Mouse (Mus musculus): ENCODE measurements around the gene Psmd5. TPM values are rescaled to one million over a fixed set of nuclear protein-coding genes. Genes with fewer than 3 reads are reported as not detected.
A peak's percentile ranks its signal among the peaks of the same experiment; 100 is the strongest.

Gene Psmd5
- polyA plus RNA-seq (2015; fragmentation: Nextera tagmentation; extraction: Ambion mirVana) = 87.4 and 90.4 TPM in 2 replicates

- Histone ChIP-seq H3K27me3 (peaks cover 41% of the 10 kb centered on the region), H3K4me1 (replicated peaks) (peaks cover 16% of the 10 kb centered on the region), H3K36me3 (no peaks in the 10 kb centered on the region), H3K9me3 (no peaks in the 10 kb centered on the region), H3K4me2 (peak within 1 kb of the TSS; percentile 38), H3K27ac (replicated peaks) (no peak within 1 kb of the TSS), H3K4me3 (no peak within 1 kb of the TSS; the same call in 1 of the 2 replicates), H3K9ac (peak within 1 kb of the TSS; percentile 31)
- 13% methylated on average over 8 of the region's 8 CpGs for WGBS
- no peak for ATAC-seq (ENCODE audit: low read depth)
Measured at GRCm38 (mm10) chr2:34874816-34875345, at the start of gene Psmd5. Gene Psmd5 (minus strand): TSS chr2:34874968.

GRCm38 (mm10) chr2:34922729-34923128 lies 48.0 kb upstream of the Psmd5 start:
- H3K36me3 ChIP-seq = no peaks in the 10 kb centered on the region
- no peak overlapping the region for H3K4me3 ChIP-seq
- H3K27me3 ChIP-seq = peaks cover 3% of the 10 kb centered on the region
- no peaks in the 10 kb centered on the region for H3K9me3 ChIP-seq
- no peak for ATAC-seq (ENCODE audit: low read depth)
- no peak overlapping the region for H3K4me2 ChIP-seq
- no peak overlapping the region for H3K9ac ChIP-seq
- WGBS = 32% methylated on average over 2 of the region's 2 CpGs
- no peaks in the 10 kb centered on the region for H3K4me1 ChIP-seq (replicated peaks)
- H3K27ac ChIP-seq (replicated peaks) = no peak overlapping the region

GRCm38 (mm10) chr2:34920144-34920543 lies 45.4 kb upstream of the Psmd5 start:
- Histone ChIP-seq H3K4me2 (no peak overlapping the region), H3K27me3 (peaks cover 14% of the 10 kb centered on the region), H3K36me3 (no peaks in the 10 kb centered on the region), H3K9ac (no peak overlapping the region), H3K4me1 (replicated peaks) (no peaks in the 10 kb centered on the region), H3K4me3 (no peak overlapping the region), H3K9me3 (no peaks in the 10 kb centered on the region), H3K27ac (replicated peaks) (no peak overlapping the region)
- ATAC-seq (ENCODE audit: low read depth) = no peak
- 68% methylated on average over 2 of the region's 2 CpGs for WGBS

GRCm38 (mm10) chr2:34915103-34915502 lies 40.3 kb upstream of the Psmd5 start:
- 52% methylated on average over 2 of the region's 2 CpGs for WGBS
- Histone ChIP-seq H3K36me3 (no peaks in the 10 kb centered on the region), H3K4me3 (no peak overlapping the region), H3K4me1 (replicated peaks) (peaks cover 21% of the 10 kb centered on the region), H3K4me2 (no peak overlapping the region; the same call in 1 of the 2 replicates), H3K9me3 (no peaks in the 10 kb centered on the region), H3K27ac (replicated peaks) (no peak overlapping the region), H3K27me3 (peaks cover 55% of the 10 kb centered on the region), H3K9ac (no peak overlapping the region)
- ATAC-seq (ENCODE audit: low read depth) = no peak

GRCm38 (mm10) chr2:34914823-34915082 lies 40.0 kb upstream of the Psmd5 start:
- Histone ChIP-seq H3K4me3 (no peak overlapping the region), H3K27me3 (peaks cover 55% of the 10 kb centered on the region), H3K4me2 (peak overlapping the region; percentile 94), H3K9me3 (no peaks in the 10 kb centered on the region), H3K36me3 (no peaks in the 10 kb centered on the region), H3K9ac (no peak overlapping the region), H3K27ac (replicated peaks) (no peak overlapping the region), H3K4me1 (replicated peaks) (peaks cover 21% of the 10 kb centered on the region)
- no peak for ATAC-seq (ENCODE audit: low read depth)
- WGBS = 19% methylated on average over 2 of the region's 2 CpGs

- no peaks in the 10 kb centered on the region for H3K36me3 ChIP-seq
- ATAC-seq (ENCODE audit: low read depth) = peak; percentile 54
- H3K27me3 ChIP-seq = peaks cover 55% of the 10 kb centered on the region
- peak overlapping the region; percentile 68 for H3K9ac ChIP-seq
- 4% methylated on average over 47 of the region's 50 CpGs for WGBS
- peaks cover 21% of the 10 kb centered on the region for H3K4me1 ChIP-seq (replicated peaks)
- H3K27ac ChIP-seq (replicated peaks) = no peak overlapping the region
- H3K4me2 ChIP-seq = peak overlapping the region; percentile 94
- no peaks in the 10 kb centered on the region for H3K9me3 ChIP-seq
- H3K4me3 ChIP-seq = peak overlapping the region; percentile 56
Measured at GRCm38 (mm10) chr2:34914069-34914822, 39.5 kb upstream of the Psmd5 start.

- 0 out of 2 replicates have a peak, but pooled peaks have one; percentile 32 for ATAC-seq (ENCODE audit: low read depth)
- under 1% methylated on average over 61 of the region's 64 CpGs for WGBS
- peak within 1 kb of the TSS; percentile 56 for H3K4me3 ChIP-seq
- H3K9ac ChIP-seq = peak within 1 kb of the TSS; percentile 68
- H3K4me2 ChIP-seq = peak within 1 kb of the TSS; percentile 94
- H3K9me3 ChIP-seq = no peaks in the 10 kb centered on the region
- H3K4me1 ChIP-seq (replicated peaks) = peaks cover 21% of the 10 kb centered on the region
- H3K27ac ChIP-seq (replicated peaks) = no peak within 1 kb of the TSS
- no peaks in the 10 kb centered on the region for H3K36me3 ChIP-seq
- H3K27me3 ChIP-seq = peaks cover 55% of the 10 kb centered on the region
Measured at GRCm38 (mm10) chr2:34913218-34914068, 38.7 kb upstream of the Psmd5 start, which contains the start of gene Phf19. Gene Phf19 (minus strand): TSS chr2:34914026.

- Histone ChIP-seq H3K9me3 (no peaks in the 10 kb centered on the region), H3K36me3 (no peaks in the 10 kb centered on the region), H3K4me3 (no peak overlapping the region), H3K4me2 (peak overlapping the region; percentile 94), H3K27me3 (peaks cover 51% of the 10 kb centered on the region), H3K27ac (replicated peaks) (no peak overlapping the region), H3K4me1 (replicated peaks) (peaks cover 21% of the 10 kb centered on the region), H3K9ac (peak overlapping the region; percentile 68; the same call in 1 of the 2 replicates)
- no peak for ATAC-seq (ENCODE audit: low read depth)
- 47% methylated on average over 7 of the region's 7 CpGs for WGBS
Measured at GRCm38 (mm10) chr2:34912613-34913012, 37.8 kb upstream of the Psmd5 start.

GRCm38 (mm10) chr2:34911871-34912270 lies 37.1 kb upstream of the Psmd5 start:
- no peaks in the 10 kb centered on the region for H3K36me3 ChIP-seq
- H3K27ac ChIP-seq (replicated peaks) = no peak overlapping the region
- no peak overlapping the region for H3K9ac ChIP-seq
- H3K4me3 ChIP-seq = no peak overlapping the region
- H3K4me2 ChIP-seq = no peak overlapping the region
- H3K9me3 ChIP-seq = no peaks in the 10 kb centered on the region
- H3K4me1 ChIP-seq (replicated peaks) = peaks cover 21% of the 10 kb centered on the region
- peaks cover 47% of the 10 kb centered on the region for H3K27me3 ChIP-seq
- WGBS = 88% methylated on average over 5 of the region's 5 CpGs
- no peak for ATAC-seq (ENCODE audit: low read depth)

GRCm38 (mm10) chr2:34909719-34910118 lies 35.0 kb upstream of the Psmd5 start:
- peaks cover 24% of the 10 kb centered on the region for H3K4me1 ChIP-seq (replicated peaks)
- no peak overlapping the region for H3K4me2 ChIP-seq
- H3K27me3 ChIP-seq = peaks cover 37% of the 10 kb centered on the region
- no peak for ATAC-seq (ENCODE audit: low read depth)
- H3K9ac ChIP-seq = no peak overlapping the region
- WGBS = 89% methylated on average over 4 of the region's 4 CpGs
- H3K36me3 ChIP-seq = no peaks in the 10 kb centered on the region
- no peak overlapping the region for H3K4me3 ChIP-seq
- H3K27ac ChIP-seq (replicated peaks) = no peak overlapping the region
- H3K9me3 ChIP-seq = no peaks in the 10 kb centered on the region

GRCm38 (mm10) chr2:34906861-34907604 lies 32.3 kb upstream of the Psmd5 start:
- H3K27ac ChIP-seq (replicated peaks) = no peak overlapping the region
- no peaks in the 10 kb centered on the region for H3K36me3 ChIP-seq
- no peak overlapping the region for H3K9ac ChIP-seq
- ATAC-seq (ENCODE audit: low read depth) = no peak
- H3K4me2 ChIP-seq = no peak overlapping the region
- 47% methylated on average over 12 of the region's 12 CpGs for WGBS
- peaks cover 10% of the 10 kb centered on the region for H3K27me3 ChIP-seq
- no peak overlapping the region for H3K4me3 ChIP-seq
- no peaks in the 10 kb centered on the region for H3K9me3 ChIP-seq
- H3K4me1 ChIP-seq (replicated peaks) = peaks cover 15% of the 10 kb centered on the region
